Mouse (Mus musculus) lung, adult 2 months (tissue): Measurements from ENCODE around the gene Cir1.

Experiments
- CTCF ChIP-seq: fragments of 200-500 bp; IDR thresholded peaks from 2 replicates; pipeline ENCODE4 v1.5.1; 2011; ENCODE audit warnings: mild to moderate bottlenecking, low read length, control low read depth; ENCODE audit not compliant: insufficient read depth
- POLR2A ChIP-seq: fragments of 200-500 bp; IDR thresholded peaks from 2 replicates; pipeline ENCODE4 v1.6.1; 2011; ENCODE audit warnings: low read depth, mild to moderate bottlenecking, control low read depth, low read length, borderline replicate concordance; ENCODE audit errors: extremely low read depth

DNA sequence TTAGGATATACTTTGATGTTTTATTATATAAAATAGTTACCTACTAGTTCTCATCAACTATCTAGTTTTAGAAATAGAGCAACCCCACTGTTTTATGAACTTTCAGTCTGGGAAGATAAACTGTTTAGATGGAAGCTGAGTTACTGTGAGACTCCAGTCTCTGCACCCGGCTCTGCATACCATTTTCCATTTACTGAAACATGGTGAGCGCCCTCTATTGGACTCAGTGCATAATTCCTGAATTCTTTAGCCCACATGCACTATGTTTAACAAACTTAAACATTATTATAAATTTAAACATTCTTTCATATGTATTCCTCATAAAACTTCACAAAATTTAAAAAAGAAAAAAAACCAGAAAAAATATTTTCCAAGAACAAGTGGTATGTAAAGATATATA, 26.9 kb downstream of the Cir1 start:
- TF ChIP-seq POLR2A = no peak
- 0 out of 2 replicates have a peak, but pooled peaks have one; percentile 8 for TF ChIP-seq CTCF
